Mouse (Mus musculus): ENCODE measurements around the gene Hsd17b2. TPM values are rescaled to one million over a fixed set of nuclear protein-coding genes. Genes with fewer than 3 reads are reported as not detected.

Gene Hsd17b2
- polyA plus RNA-seq, 1 experiment from 2014 or later: not detected

DNA sequence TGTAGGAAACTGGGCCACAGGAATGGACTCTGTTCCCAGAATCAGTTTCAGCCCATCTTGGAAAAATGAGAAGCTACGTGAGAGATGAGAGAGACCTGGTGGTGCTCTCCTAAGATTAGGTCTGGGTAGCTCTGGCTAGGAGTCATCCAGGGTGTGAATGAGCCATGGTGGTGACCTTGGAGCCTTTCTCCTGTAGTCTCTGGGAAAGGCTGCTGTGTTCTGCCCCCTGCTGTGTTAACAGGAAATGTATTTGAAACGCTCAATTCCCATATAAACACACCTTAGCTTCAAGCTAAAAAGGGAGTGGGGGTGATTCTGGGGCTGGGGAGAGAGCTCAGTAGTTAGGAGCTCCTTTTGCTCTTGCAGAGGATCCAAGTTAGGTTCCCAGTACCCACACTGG lies 45.7 kb downstream of the Hsd17b2 start:
- WGBS: 58% methylated on average over 2 of the region's 2 CpGs
- Histone ChIP-seq H3K9me3 (ENCODE audit: control insufficient read depth, low read length) (no peaks in the 10 kb centered on the region), H3K4me3 (ENCODE audit: low read depth, low read length) (no peak overlapping the region), H3K36me3 (ENCODE audit: control insufficient read depth, insufficient read depth, low read length) (no peaks in the 10 kb centered on the region), H3K27ac (ENCODE audit: low read depth, low read length) (no peak overlapping the region), H3K9ac (ENCODE audit: low read depth, low read length) (no peak overlapping the region), H3K4me2 (replicated peaks; ENCODE audit: low read depth, low read length) (no peak overlapping the region), H3K4me1 (replicated peaks; ENCODE audit: control insufficient read depth, insufficient read depth, low read length) (no peaks in the 10 kb centered on the region), H3K27me3 (ENCODE audit: control insufficient read depth, insufficient read depth, low read length) (no peaks in the 10 kb centered on the region)
- ATAC-seq (ENCODE audit: low FRiP score) (no peak), DNase-seq (ENCODE audit: low spot score) (no peak)

DNA sequence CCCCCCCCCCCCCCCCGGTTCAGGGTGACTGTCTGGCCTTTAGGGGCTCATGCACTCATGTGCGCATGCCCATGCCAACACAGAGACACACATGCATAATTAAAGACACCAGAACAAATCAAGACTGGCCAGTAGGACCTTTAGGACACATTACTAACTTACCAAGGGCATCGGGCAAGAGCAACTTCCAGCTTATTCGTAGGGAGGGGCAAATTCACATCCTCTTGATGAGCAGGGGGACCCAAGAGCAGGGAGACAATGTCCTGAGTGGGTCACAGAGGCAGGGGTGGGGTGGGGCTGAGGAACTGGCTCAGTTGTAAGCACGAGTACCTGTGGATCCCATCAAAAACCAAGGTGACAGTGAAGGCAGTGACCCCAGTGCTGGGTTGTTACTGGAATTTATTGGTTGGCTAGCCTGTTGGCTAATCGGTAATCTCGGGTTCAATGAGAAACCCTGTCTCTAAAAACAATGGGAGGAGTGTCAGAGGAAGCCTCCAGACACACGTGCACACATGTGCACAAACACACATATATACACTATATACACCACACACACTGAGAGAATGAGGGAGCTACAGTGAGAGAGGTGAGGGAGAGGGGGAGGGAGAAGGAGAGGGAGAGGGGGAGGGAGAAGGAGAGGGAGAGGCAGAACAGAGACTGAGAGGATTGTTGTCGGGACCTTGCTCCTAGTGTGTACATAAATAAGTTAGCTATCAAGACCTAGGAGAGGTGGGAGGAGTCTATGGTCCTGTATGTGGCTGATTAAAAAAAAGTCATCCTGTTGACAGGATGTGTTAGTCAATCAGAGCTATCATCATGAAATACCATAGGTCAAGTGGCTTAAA lies 46.4 kb downstream of the Hsd17b2 start:
- DNase-seq (ENCODE audit: low spot score) (no peak), ATAC-seq (ENCODE audit: low FRiP score) (no peak)
- H3K4me2 ChIP-seq (replicated peaks; ENCODE audit: low read depth, low read length): no peak overlapping the region
- H3K4me1 ChIP-seq (replicated peaks; ENCODE audit: control insufficient read depth, insufficient read depth, low read length): no peaks in the 10 kb centered on the region
- H3K27me3 ChIP-seq (ENCODE audit: control insufficient read depth, insufficient read depth, low read length): no peaks in the 10 kb centered on the region
- H3K27ac ChIP-seq (ENCODE audit: low read depth, low read length): no peak overlapping the region
- H3K36me3 ChIP-seq (ENCODE audit: control insufficient read depth, insufficient read depth, low read length): no peaks in the 10 kb centered on the region
- H3K9me3 ChIP-seq (ENCODE audit: control insufficient read depth, low read length): no peaks in the 10 kb centered on the region
- H3K4me3 ChIP-seq (ENCODE audit: low read depth, low read length): no peak overlapping the region
- WGBS: 81% methylated on average over 9 of the region's 9 CpGs
- H3K9ac ChIP-seq (ENCODE audit: low read depth, low read length): no peak overlapping the region

DNA sequence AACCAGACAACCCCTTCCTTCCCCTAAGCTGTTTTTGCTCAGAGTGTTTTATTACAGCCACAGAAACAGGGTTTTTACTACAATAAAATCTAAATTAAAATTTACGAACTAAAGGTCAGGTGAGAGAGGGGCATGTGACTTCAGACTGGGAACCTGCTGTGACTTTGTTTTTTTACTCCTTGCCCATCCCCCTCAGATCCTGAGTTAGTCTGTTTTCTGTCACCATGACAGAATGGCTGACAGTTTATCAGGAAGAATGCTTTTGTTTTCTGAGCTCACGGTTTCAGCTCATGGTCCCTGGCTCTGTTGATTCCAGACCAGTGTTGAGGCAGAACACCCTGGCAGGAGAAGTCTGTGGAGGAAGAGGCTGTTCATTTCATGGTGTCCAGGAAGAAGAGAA lies 47.7 kb downstream of the Hsd17b2 start:
- DNase-seq (ENCODE audit: low spot score) (no peak), ATAC-seq (ENCODE audit: low FRiP score) (no peak)

DNA sequence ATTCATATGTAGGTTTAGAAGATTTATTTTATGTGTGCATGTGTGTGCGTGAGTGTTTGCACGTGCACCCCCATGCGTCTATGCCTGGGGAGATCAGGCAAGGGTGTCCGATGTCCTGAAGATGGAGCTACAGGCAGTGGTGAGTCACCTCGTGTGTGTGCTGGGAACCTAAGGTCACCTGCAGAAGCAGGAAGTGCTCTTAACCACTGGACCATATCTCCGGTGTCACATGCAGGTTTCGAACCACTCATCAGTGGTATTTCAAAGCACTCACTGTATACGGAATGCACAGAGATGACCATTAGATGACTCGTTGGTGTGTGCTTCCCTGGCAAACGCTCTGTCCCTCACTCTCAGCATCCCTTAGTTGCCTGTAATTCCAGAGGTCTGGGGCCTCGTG lies 56.2 kb downstream of the Hsd17b2 start:
- Histone ChIP-seq H3K36me3 (ENCODE audit: control insufficient read depth, insufficient read depth, low read length) (no peaks in the 10 kb centered on the region), H3K9me3 (ENCODE audit: control insufficient read depth, low read length) (no peaks in the 10 kb centered on the region), H3K4me2 (replicated peaks; ENCODE audit: low read depth, low read length) (no peak overlapping the region), H3K4me3 (ENCODE audit: low read depth, low read length) (no peak overlapping the region), H3K27ac (ENCODE audit: low read depth, low read length) (no peak overlapping the region), H3K4me1 (replicated peaks; ENCODE audit: control insufficient read depth, insufficient read depth, low read length) (no peaks in the 10 kb centered on the region), H3K9ac (ENCODE audit: low read depth, low read length) (no peak overlapping the region), H3K27me3 (ENCODE audit: control insufficient read depth, insufficient read depth, low read length) (no peaks in the 10 kb centered on the region)
- DNase-seq (ENCODE audit: low spot score) (no peak), ATAC-seq (ENCODE audit: low FRiP score) (no peak)
- WGBS: 86% methylated on average over 11 of the region's 11 CpGs

More for the DNA sequence above, 47.7 kb downstream of the Hsd17b2 start:
- Histone ChIP-seq H3K4me1 (replicated peaks; ENCODE audit: control insufficient read depth, insufficient read depth, low read length) (no peaks in the 10 kb centered on the region), H3K4me2 (replicated peaks; ENCODE audit: low read depth, low read length) (no peak overlapping the region), H3K9me3 (ENCODE audit: control insufficient read depth, low read length) (no peaks in the 10 kb centered on the region), H3K4me3 (ENCODE audit: low read depth, low read length) (no peak overlapping the region), H3K9ac (ENCODE audit: low read depth, low read length) (no peak overlapping the region), H3K27me3 (ENCODE audit: control insufficient read depth, insufficient read depth, low read length) (no peaks in the 10 kb centered on the region), H3K36me3 (ENCODE audit: control insufficient read depth, insufficient read depth, low read length) (no peaks in the 10 kb centered on the region), H3K27ac (ENCODE audit: low read depth, low read length) (no peak overlapping the region)
- 38% methylated on average over 2 of the region's 2 CpGs for WGBS

DNA sequence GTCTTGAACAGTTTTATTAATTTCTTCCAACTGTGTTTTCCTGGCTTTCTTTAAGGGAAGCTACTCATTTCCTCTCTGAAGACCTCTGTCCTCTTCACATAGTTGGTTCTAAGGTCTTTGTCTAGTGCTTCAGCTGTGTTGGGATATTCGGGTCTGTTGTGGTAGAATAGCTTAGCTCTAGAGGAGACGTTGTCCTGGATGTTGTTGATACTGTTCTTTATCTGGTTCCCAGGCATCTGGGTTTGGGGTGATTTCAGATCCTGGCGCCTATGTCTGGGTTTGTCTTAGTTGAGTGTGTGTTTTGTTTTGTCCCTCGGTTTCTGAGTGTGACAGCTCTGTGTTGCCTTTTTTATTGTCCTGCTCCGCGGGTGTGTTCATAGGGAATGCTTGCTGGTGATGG lies 61.1 kb downstream of the Hsd17b2 start:
- H3K9me3 ChIP-seq (ENCODE audit: control insufficient read depth, low read length): no peaks in the 10 kb centered on the region
- no peak overlapping the region for H3K4me3 ChIP-seq (ENCODE audit: low read depth, low read length)
- ATAC-seq (ENCODE audit: low FRiP score) (no peak), DNase-seq (ENCODE audit: low spot score) (no peak)
- H3K27ac ChIP-seq (ENCODE audit: low read depth, low read length): no peak overlapping the region
- 87% methylated on average over 6 of the region's 6 CpGs for WGBS
- no peaks in the 10 kb centered on the region for H3K4me1 ChIP-seq (replicated peaks; ENCODE audit: control insufficient read depth, insufficient read depth, low read length)
- H3K36me3 ChIP-seq (ENCODE audit: control insufficient read depth, insufficient read depth, low read length): no peaks in the 10 kb centered on the region
- H3K4me2 ChIP-seq (replicated peaks; ENCODE audit: low read depth, low read length): no peak overlapping the region
- H3K9ac ChIP-seq (ENCODE audit: low read depth, low read length): no peak overlapping the region
- H3K27me3 ChIP-seq (ENCODE audit: control insufficient read depth, insufficient read depth, low read length): no peaks in the 10 kb centered on the region

DNA sequence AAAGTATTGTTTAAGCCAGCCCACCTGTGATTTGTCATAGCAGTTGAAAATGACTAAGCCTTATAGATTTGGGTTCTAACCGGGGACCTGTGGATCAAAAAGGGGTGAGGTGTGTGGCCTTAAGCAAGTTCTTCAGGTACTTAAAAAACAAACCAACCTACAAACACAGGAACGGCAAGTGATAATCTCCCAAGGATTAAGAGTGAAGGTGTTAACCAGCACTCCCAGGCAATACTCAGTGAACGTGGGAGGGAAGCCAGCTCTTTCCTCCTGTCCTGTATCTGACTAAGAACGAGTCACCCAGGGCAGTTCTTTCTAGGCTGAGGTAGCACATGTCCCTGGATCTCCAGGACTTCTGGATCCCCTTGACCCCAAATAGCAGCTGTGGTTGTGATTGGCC lies 62.9 kb downstream of the Hsd17b2 start:
- WGBS: 83% methylated on average over 4 of the region's 4 CpGs
- ATAC-seq (ENCODE audit: low FRiP score) (no peak), DNase-seq (ENCODE audit: low spot score) (no peak)
- no peaks in the 10 kb centered on the region for H3K36me3 ChIP-seq (ENCODE audit: control insufficient read depth, insufficient read depth, low read length)
- H3K4me1 ChIP-seq (replicated peaks; ENCODE audit: control insufficient read depth, insufficient read depth, low read length): no peaks in the 10 kb centered on the region
- no peak overlapping the region for H3K27ac ChIP-seq (ENCODE audit: low read depth, low read length)
- no peak overlapping the region for H3K9ac ChIP-seq (ENCODE audit: low read depth, low read length)
- H3K4me3 ChIP-seq (ENCODE audit: low read depth, low read length): no peak overlapping the region
- H3K27me3 ChIP-seq (ENCODE audit: control insufficient read depth, insufficient read depth, low read length): no peaks in the 10 kb centered on the region
- no peaks in the 10 kb centered on the region for H3K9me3 ChIP-seq (ENCODE audit: control insufficient read depth, low read length)
- no peak overlapping the region for H3K4me2 ChIP-seq (replicated peaks; ENCODE audit: low read depth, low read length)

DNA sequence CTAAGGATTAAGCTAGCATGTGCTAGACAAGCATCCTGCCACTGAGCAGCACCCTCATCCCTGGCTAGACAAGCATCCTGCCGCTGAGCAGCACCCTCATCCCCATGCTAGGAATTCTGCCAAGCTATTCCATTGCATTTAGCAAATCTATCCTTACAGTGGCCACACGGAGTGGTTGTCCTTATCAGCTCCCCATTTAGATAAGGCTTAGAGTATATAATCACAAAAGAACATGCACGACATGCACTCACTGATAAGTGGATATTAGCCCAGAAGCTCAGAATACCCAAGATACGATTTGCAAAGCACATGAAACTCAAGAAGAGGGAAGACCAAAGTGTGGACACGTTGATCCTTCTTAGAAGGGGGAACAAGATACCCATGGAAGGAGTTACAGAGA lies 64.2 kb downstream of the Hsd17b2 start:
- Histone ChIP-seq H3K27me3 (ENCODE audit: control insufficient read depth, insufficient read depth, low read length) (no peaks in the 10 kb centered on the region), H3K27ac (ENCODE audit: low read depth, low read length) (no peak overlapping the region), H3K4me3 (ENCODE audit: low read depth, low read length) (no peak overlapping the region), H3K4me1 (replicated peaks; ENCODE audit: control insufficient read depth, insufficient read depth, low read length) (no peaks in the 10 kb centered on the region), H3K9ac (ENCODE audit: low read depth, low read length) (no peak overlapping the region), H3K36me3 (ENCODE audit: control insufficient read depth, insufficient read depth, low read length) (no peaks in the 10 kb centered on the region), H3K4me2 (replicated peaks; ENCODE audit: low read depth, low read length) (no peak overlapping the region), H3K9me3 (ENCODE audit: control insufficient read depth, low read length) (no peaks in the 10 kb centered on the region)
- DNase-seq (ENCODE audit: low spot score): no peak
- WGBS: 87% methylated on average over 5 of the region's 5 CpGs
- no peak for ATAC-seq (ENCODE audit: low FRiP score)

DNA sequence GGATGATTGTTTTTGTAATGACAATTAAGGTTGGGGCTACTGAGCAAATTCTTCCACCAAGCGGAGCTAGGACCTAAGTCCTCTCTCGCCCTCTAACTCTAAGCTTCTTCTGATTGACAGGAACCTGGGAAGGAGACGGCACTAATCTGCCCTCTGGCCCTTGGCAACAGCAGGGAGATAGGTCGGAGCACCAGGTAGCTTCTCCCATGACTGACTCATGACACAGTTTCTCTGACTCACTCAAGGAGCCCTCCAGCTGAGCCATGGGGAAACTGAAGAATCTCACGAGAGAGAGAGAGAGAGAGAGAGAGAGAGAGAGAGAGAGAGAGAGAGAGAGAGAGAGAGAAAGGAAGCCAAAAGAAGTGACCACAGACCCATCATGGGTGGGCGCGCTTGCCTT lies 67.3 kb downstream of the Hsd17b2 start:
- Histone ChIP-seq H3K9ac (ENCODE audit: low read depth, low read length) (no peak overlapping the region), H3K36me3 (ENCODE audit: control insufficient read depth, insufficient read depth, low read length) (no peaks in the 10 kb centered on the region), H3K27ac (ENCODE audit: low read depth, low read length) (no peak overlapping the region), H3K27me3 (ENCODE audit: control insufficient read depth, insufficient read depth, low read length) (no peaks in the 10 kb centered on the region), H3K4me2 (replicated peaks; ENCODE audit: low read depth, low read length) (no peak overlapping the region), H3K4me1 (replicated peaks; ENCODE audit: control insufficient read depth, insufficient read depth, low read length) (no peaks in the 10 kb centered on the region), H3K9me3 (ENCODE audit: control insufficient read depth, low read length) (no peaks in the 10 kb centered on the region), H3K4me3 (ENCODE audit: low read depth, low read length) (no peak overlapping the region)
- DNase-seq (ENCODE audit: low spot score) (no peak), ATAC-seq (ENCODE audit: low FRiP score) (no peak)
- 80% methylated on average over 6 of the region's 7 CpGs for WGBS

DNA sequence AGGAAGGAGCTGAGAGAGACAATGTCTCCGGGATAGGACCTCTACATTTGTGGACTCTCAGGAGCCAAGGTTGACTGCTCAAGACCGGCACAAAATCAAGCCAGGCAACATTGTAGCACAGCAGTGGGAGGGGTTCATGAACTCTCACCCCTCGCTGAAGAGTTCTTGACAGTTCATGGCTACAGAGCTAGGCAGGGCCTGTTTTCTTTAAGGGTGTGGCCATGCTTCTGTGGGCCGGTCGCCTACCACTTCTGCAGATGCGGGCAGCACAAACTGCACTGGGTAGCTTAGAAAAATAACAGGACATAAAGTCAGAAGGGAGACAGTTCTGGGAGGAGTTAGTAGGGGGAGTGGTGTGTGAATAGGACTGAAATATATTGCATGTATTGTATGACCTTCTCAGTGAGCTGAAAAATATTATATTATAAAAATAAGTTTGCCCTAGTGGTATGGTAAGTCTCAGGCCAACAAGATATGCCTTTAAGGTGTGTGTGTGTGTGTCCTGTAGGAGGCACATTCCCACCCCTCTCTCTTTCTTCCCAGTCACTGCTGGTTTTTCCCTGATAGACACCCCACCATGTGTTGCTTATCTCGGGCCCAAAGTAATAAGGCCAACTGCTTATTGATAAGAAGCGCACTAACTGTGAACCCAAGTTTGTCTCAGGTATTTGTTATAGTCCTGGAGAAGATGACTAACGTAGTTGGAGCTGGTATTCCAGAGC lies 69.6 kb downstream of the Hsd17b2 start:
- ATAC-seq (ENCODE audit: low FRiP score) (no peak), DNase-seq (ENCODE audit: low spot score) (no peak)
- Histone ChIP-seq H3K27ac (ENCODE audit: low read depth, low read length) (no peak overlapping the region), H3K4me3 (ENCODE audit: low read depth, low read length) (no peak overlapping the region), H3K27me3 (ENCODE audit: control insufficient read depth, insufficient read depth, low read length) (no peaks in the 10 kb centered on the region), H3K9ac (ENCODE audit: low read depth, low read length) (no peak overlapping the region), H3K4me2 (replicated peaks; ENCODE audit: low read depth, low read length) (no peak overlapping the region), H3K36me3 (ENCODE audit: control insufficient read depth, insufficient read depth, low read length) (no peaks in the 10 kb centered on the region), H3K9me3 (ENCODE audit: control insufficient read depth, low read length) (no peaks in the 10 kb centered on the region), H3K4me1 (replicated peaks; ENCODE audit: control insufficient read depth, insufficient read depth, low read length) (no peaks in the 10 kb centered on the region)
- WGBS: 83% methylated on average over 9 of the region's 9 CpGs

All from hindbrain, embryonic 11.5 days (tissue).